Mouse (Mus musculus) C2C12 (cell line): Measurements from ENCODE around the gene 5031439G07Rik.

Experiments used
- CTCF ChIP-seq: IDR thresholded peaks from one replicate; pipeline ENCODE4 v1.5.1; 2011; ENCODE audit not compliant: control insufficient read depth, insufficient read depth, insufficient read length
- MAX ChIP-seq: IDR thresholded peaks from one replicate; pipeline ENCODE4 v1.6.1; 2011; ENCODE audit warnings: mild to moderate bottlenecking, control low read depth
- MYOD1 ChIP-seq: IDR thresholded peaks from one replicate; pipeline ENCODE4 v1.6.1; 2011; ENCODE audit warnings: low read depth; ENCODE audit not compliant: control insufficient read depth, insufficient read length
- USF1 ChIP-seq: IDR thresholded peaks from one replicate; pipeline ENCODE4 v1.6.1; 2011; ENCODE audit warnings: low read depth, mild to moderate bottlenecking, control low read depth, moderate library complexity

- no peak for TF ChIP-seq CTCF
- TF ChIP-seq USF1: no peak
- TF ChIP-seq MAX: no peak
- no peak for TF ChIP-seq MYOD1
These were observed 43.5 kb upstream of the 5031439G07Rik start for GRCm38 (mm10) chr15:85031866-85032265.
